Mouse (Mus musculus) heart, embryonic 14.5 days (tissue): ENCODE data around the gene Pxmp4. TPM values are rescaled to one million over a fixed set of nuclear protein-coding genes. Genes with fewer than 3 reads are reported as not detected.

Source experiments
- ATAC-seq: fragments of 200-750 bp; cut with Nextera tagmentation; 2 replicates; pipeline ENCODE4 v1.8.0; 2017; ENCODE audit warnings: low read depth, moderate TSS enrichment; ENCODE audit not compliant: insufficient number of reproducible peaks, insufficient read depth, low FRiP score
- H3K27ac ChIP-seq, 2 experiments: fragments of 200-500 bp in 1 of 2; fragments of 300-500 bp in 1 of 2; sonication (generic) in 1 of 2; replicated peaks in 1 of 2; 2 replicates each; pipeline ENCODE4 v1.5.1; 2012 to 2014; ENCODE audit warnings: low read depth in 2 of 2, low read length in 2 of 2, control low read depth in 1 of 2, mild to moderate bottlenecking in 1 of 2, mixed read lengths in 1 of 2; ENCODE audit not compliant: control insufficient read depth in 1 of 2, insufficient read depth in 1 of 2
- H3K27me3 ChIP-seq: fragments of 300-500 bp; sonication (generic); 2 replicates; pipeline ENCODE4 v1.6.1; 2014; ENCODE audit warnings: mild to moderate bottlenecking, low read length, control low read depth; ENCODE audit not compliant: control insufficient read depth, insufficient read depth
- H3K36me3 ChIP-seq: fragments of 300-500 bp; sonication (generic); 2 replicates; pipeline ENCODE4 v1.6.1; 2014; ENCODE audit warnings: mild to moderate bottlenecking, control low read depth, low read length, mixed read lengths; ENCODE audit not compliant: control insufficient read depth, insufficient read depth
- H3K4me1 ChIP-seq, 2 experiments: fragments of 200-500 bp in 1 of 2; fragments of 300-500 bp in 1 of 2; sonication (generic) in 1 of 2; 2 replicates each; pipeline ENCODE4 v1.6.1; 2012 to 2014; ENCODE audit warnings: low read length in 2 of 2, control low read depth in 1 of 2, mixed read lengths in 1 of 2; ENCODE audit not compliant: control insufficient read depth in 2 of 2, insufficient read depth in 2 of 2
- H3K4me2 ChIP-seq: fragments of 300-500 bp; sonication (generic); 2 replicates; pipeline ENCODE4 v1.6.1; 2014; ENCODE audit warnings: mild to moderate bottlenecking, low read length
- H3K4me3 ChIP-seq, 2 experiments: fragments of 200-500 bp in 1 of 2; fragments of 300-500 bp in 1 of 2; sonication (generic) in 1 of 2; 2 replicates each; pipeline ENCODE4 v1.5.1; 2012 to 2014; ENCODE audit warnings: low read length in 2 of 2, mild to moderate bottlenecking in 2 of 2, control low read depth in 1 of 2, low read depth in 1 of 2, moderate library complexity in 1 of 2; ENCODE audit not compliant: control insufficient read depth in 1 of 2, insufficient read depth in 1 of 2
- H3K9ac ChIP-seq: fragments of 300-500 bp; sonication (generic); 2 replicates; pipeline ENCODE4 v1.6.1; 2014; ENCODE audit warnings: mild to moderate bottlenecking, low read length
- H3K9me3 ChIP-seq: fragments of 300-500 bp; sonication (generic); 2 replicates; pipeline ENCODE4 v1.6.1; 2016; ENCODE audit warnings: low read length, control low read depth; ENCODE audit not compliant: control insufficient read depth
- WGBS: fragments of 180-500 bp; shearing (Covaris S2); extraction: QIAGEN DNeasy Blood & Tissue Kit; methylation state at CpG from one replicate; pipeline ENCODE4 v1.1.7; 2014; 5-methylcytosine and 5-hydroxymethylcytosine counted together
- polyA plus RNA-seq: library from polyadenylated mRNA; unstranded; fragments of >200 nt; fragmentation: Nextera tagmentation; extraction: Ambion mirVana; gene quantifications from 2 replicates; pipeline ENCODE4 v1.2.1, GENCODE M21; 2014

Gene Pxmp4
- polyA plus RNA-seq, 1 experiment from 2014 or later, result 33.7 TPM

GRCm38 (mm10) chr2:154581421-154581820 is 22.1 kb downstream of the Pxmp4 start:
- 0 out of 2 replicates have a peak, but pooled peaks cover 3% of the 10 kb centered on the region for H3K9me3 ChIP-seq
- no peak for ATAC-seq

DNA sequence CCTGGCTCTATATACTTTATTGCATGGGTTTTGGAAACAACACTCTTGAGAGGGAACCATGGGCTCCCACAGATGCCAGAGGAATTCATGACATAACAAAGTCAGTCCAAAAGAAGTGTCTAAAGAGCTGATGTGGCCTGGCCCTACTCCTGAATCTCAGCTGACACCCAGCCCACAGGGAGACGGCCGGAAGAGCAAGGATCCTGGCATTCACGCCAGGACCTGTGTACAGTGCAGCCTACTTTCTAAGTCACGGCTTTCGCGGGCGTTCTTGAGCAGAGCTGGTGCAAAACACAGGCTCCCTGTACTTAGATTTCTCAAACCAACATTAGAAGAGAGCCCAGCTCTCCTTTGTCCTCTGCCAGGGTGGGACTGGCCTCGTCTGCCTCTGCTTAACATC is 22.9 kb downstream of the Pxmp4 start:
- peaks cover 17 to 22% of the 10 kb centered on the region in 2 experiments for H3K4me1 ChIP-seq
- WGBS, result 52% methylated on average over 8 of the region's 8 CpGs
- no peak overlapping the region for H3K4me2 ChIP-seq
- H3K9ac ChIP-seq, result no peak overlapping the region
- H3K27me3 ChIP-seq, result no peaks in the 10 kb centered on the region
- no peak for ATAC-seq
- H3K36me3 ChIP-seq, result no peaks in the 10 kb centered on the region
- H3K9me3 ChIP-seq, result 0 out of 2 replicates have a peak, but pooled peaks cover 3% of the 10 kb centered on the region
- peak overlapping the region in 1 of 2 experiments; percentile 39; a peak in 1 of 4 replicates for H3K27ac ChIP-seq
- no peak overlapping the region for H3K4me3 ChIP-seq

More at GRCm38 (mm10) chr2:154581421-154581820, 22.1 kb downstream of the Pxmp4 start:
- H3K4me2 ChIP-seq, result no peak overlapping the region
- H3K27ac ChIP-seq, result no peak overlapping the region
- H3K27me3 ChIP-seq, result no peaks in the 10 kb centered on the region
- no peak overlapping the region for H3K4me3 ChIP-seq
- WGBS, result 96% methylated on average over 1 of the region's 1 CpGs
- H3K9ac ChIP-seq, result no peak overlapping the region
- no peaks in the 10 kb centered on the region for H3K36me3 ChIP-seq
- peaks cover 17 to 22% of the 10 kb centered on the region in 2 experiments for H3K4me1 ChIP-seq

DNA sequence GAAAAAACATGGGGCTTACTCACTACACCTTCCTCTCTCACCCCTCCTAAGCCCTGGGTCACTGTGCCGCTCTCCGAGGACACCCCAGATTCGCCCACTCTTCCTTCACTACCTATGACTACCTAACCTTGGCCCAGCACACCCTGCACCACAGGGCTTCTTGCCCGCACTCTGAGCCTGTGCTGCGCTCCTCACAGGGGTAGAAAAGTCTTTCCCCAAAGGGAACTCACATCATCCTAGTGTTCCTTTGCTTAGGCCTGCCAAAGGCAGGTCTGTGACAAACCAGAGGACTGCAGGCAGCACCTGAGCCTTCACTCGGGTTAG is 25.8 kb downstream of the Pxmp4 start:
- no peak for ATAC-seq
- H3K4me1 ChIP-seq, result peaks cover 8 to 9% of the 10 kb centered on the region in 2 experiments; a peak in 3 of 4 replicates
- H3K4me3 ChIP-seq, result no peak overlapping the region
- no peak overlapping the region; the same call in 1 of the 2 replicates for H3K9ac ChIP-seq
- no peaks in the 10 kb centered on the region for H3K27me3 ChIP-seq
- 0 out of 2 replicates have a peak, but pooled peaks cover 3% of the 10 kb centered on the region for H3K9me3 ChIP-seq
- H3K4me2 ChIP-seq, result no peak overlapping the region
- H3K36me3 ChIP-seq, result no peaks in the 10 kb centered on the region
- H3K27ac ChIP-seq, result no peak overlapping the region; a peak in 1 of 4 replicates
- 89% methylated on average over 6 of the region's 6 CpGs for WGBS

DNA sequence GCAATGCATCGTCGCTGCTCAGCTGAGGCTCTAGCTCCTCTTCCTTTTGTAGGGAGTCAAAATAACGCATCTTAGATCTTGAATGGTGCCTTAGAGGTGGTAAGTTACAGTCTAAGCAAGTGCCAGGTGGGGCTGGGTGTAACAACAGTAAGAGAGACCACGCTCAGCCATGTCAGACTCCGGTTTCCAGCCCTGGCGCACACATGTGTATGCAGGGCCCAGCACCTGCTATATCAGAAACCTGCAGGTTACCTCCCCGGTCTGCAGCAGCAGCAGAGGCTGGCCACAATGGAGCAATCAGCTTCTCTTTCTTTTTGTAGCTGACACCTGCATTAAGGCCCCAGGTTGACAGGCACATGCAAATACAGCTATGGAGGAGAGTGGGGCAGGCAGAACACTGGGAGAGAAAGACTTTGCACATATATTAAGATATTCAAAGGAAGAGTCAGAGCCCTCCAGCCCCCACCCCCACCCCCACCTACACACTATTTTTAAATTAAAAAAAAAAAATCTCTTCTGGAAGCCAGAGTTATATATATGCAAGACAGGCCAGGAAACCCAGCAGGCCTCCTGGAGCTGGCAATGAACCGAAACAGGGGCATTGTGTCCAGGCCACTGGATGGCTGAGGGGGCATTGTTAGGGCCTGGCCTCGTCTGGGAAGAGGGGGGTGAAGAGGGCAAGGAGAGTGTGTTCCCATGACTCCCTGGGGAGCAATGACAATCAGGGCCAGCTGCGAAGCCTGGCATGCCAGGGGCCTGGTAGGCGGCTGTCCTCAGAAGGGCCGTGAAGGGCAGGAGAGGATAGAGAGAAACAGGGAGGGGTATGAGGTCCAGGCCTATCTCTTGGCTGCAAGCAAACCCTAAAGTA is 26.4 kb downstream of the Pxmp4 start:
- 0 out of 2 replicates have a peak, but pooled peaks cover 3% of the 10 kb centered on the region for H3K9me3 ChIP-seq
- H3K4me2 ChIP-seq, result no peak overlapping the region
- H3K9ac ChIP-seq, result peak overlapping the region; percentile 21; the same call in 1 of the 2 replicates
- no peak overlapping the region; a peak in 1 of 4 replicates for H3K27ac ChIP-seq
- 52% methylated on average over 12 of the region's 12 CpGs for WGBS
- no peaks in the 10 kb centered on the region for H3K36me3 ChIP-seq
- H3K4me1 ChIP-seq, result peaks cover 8 to 9% of the 10 kb centered on the region in 2 experiments; a peak in 3 of 4 replicates
- H3K27me3 ChIP-seq, result no peaks in the 10 kb centered on the region
- H3K4me3 ChIP-seq, result no peak overlapping the region
- no peak for ATAC-seq

- Histone ChIP-seq H3K4me1 (peaks cover 11 to 13% of the 10 kb centered on the region in 2 experiments), H3K9ac (no peak overlapping the region), H3K9me3 (no peaks in the 10 kb centered on the region), H3K4me3 (no peak overlapping the region), H3K36me3 (no peaks in the 10 kb centered on the region), H3K27me3 (no peaks in the 10 kb centered on the region), H3K27ac (no peak overlapping the region), H3K4me2 (no peak overlapping the region)
- 70% methylated on average over 7 of the region's 7 CpGs for WGBS
- no peak for ATAC-seq
Observed at GRCm38 (mm10) chr2:154574271-154574670, 29.2 kb downstream of the Pxmp4 start.

DNA sequence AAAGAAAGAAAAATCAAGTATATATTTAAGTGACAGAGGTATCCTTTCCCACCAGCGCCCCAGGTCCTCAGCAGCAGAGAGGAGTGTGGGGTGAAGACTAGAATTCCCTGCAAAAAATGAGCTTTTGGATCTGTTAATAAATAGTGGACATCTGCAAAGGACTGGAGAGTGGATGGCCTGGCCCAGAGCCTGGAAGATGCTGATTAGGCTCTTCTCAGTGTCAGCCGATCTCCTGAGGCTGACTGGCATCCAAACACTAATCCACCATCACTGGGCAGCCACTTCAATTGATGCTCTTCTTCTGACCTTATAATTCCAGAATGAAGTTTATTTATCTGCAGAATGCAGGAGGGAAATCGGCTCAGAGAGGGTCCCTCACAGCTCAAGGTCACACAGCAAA is 30.5 kb downstream of the Pxmp4 start:
- H3K36me3 ChIP-seq, result no peaks in the 10 kb centered on the region
- 76% methylated on average over 3 of the region's 3 CpGs for WGBS
- H3K27ac ChIP-seq, result no peak overlapping the region
- no peak overlapping the region for H3K4me3 ChIP-seq
- H3K4me1 ChIP-seq, result peaks cover 22 to 24% of the 10 kb centered on the region in 2 experiments
- H3K4me2 ChIP-seq, result no peak overlapping the region
- H3K9ac ChIP-seq, result no peak overlapping the region
- H3K27me3 ChIP-seq, result no peaks in the 10 kb centered on the region
- ATAC-seq, result no peak
- no peaks in the 10 kb centered on the region for H3K9me3 ChIP-seq

DNA sequence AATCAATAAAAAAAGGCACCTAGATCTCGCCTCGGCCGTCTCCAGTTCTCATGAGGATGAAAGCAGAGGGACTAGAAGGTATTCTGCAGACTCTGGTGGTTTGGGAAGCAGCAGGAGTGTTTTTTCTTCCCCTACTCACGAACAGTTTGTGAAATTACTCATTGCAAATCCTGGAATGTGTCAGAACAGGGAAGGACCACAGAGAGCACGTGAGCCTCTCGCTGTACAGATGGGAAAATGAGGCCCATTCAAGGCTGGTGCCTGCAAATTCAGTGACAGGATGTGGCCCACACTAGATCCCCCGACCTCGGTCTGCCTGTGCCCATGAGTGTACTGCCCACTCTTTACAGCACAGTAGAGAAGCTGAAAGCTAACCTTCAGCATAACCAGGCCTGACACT is 31.5 kb downstream of the Pxmp4 start:
- no peaks in the 10 kb centered on the region for H3K27me3 ChIP-seq
- no peak for ATAC-seq

More for the DNA sequence above, 31.5 kb downstream of the Pxmp4 start:
- H3K9me3 ChIP-seq, result no peaks in the 10 kb centered on the region
- H3K4me3 ChIP-seq, result no peak overlapping the region
- H3K9ac ChIP-seq, result no peak overlapping the region
- peaks cover 23 to 26% of the 10 kb centered on the region in 2 experiments for H3K4me1 ChIP-seq
- WGBS, result 74% methylated on average over 8 of the region's 8 CpGs
- no peaks in the 10 kb centered on the region for H3K36me3 ChIP-seq
- no peak overlapping the region for H3K27ac ChIP-seq
- no peak overlapping the region for H3K4me2 ChIP-seq
